Mouse (Mus musculus): ENCODE results near the gene Ninl. TPM values are rescaled to one million over a fixed set of nuclear protein-coding genes. Genes with fewer than 3 reads are reported as not detected.
A peak's percentile ranks its signal among the peaks of the same experiment; 100 is the strongest.
"Not testable (repeated sequence)": the region's sequence is repeated elsewhere in the genome, so short reads cannot be mapped to it uniquely, and the experiment has no call there.

Gene Ninl
- polyA plus RNA-seq, 1 experiment from 2014 or later = 24.4 TPM

DNA sequence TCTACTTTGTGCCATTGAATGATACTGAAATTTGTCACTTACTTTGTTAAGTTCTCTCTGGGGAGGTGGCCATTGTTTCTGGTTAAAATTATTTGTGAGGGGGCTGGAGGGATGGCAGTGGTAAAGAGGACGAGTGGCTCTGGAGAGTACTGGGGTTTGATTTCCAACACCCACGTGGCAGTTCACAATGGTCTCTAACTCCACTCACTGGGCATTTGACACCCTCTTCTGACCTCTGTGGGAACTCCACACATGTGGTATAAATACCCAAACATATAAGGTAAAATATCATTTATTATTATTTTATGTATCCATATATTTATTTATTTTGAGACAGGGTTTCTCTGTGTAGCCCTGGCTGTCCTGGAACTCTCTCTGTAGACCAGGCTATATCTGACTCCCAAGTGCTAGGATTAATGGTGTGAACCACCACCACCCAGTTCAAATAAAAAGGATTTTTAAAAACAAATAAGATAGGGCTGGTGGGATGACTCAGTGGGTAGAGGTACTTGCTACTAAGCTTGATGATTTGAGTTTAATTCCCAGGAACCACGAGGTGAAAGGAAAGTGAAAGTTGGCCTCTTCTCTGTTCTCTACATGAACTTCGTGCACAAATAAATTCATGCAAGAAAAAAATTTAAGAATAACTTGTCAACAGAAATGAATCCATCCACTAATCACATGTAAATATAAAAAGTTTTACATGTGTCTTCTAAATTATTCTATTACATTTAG, 124.2 kb downstream of the Ninl start:
- Histone ChIP-seq H3K4me3 (replicated peaks) (no peak overlapping the region), H3K9ac (no peak overlapping the region), H3K27ac (no peak overlapping the region), H3K9me3 (no peaks in the 10 kb centered on the region), H3K4me1 (peaks cover 7% of the 10 kb centered on the region), H3K27me3 (no peaks in the 10 kb centered on the region), H3K4me2 (no peak overlapping the region), H3K36me3 (replicated peaks) (peaks cover 29% of the 10 kb centered on the region)
- WGBS = 81% methylated on average over 4 of the region's 4 CpGs
- ATAC-seq (ENCODE audit: low FRiP score) = no peak

- ATAC-seq (ENCODE audit: low FRiP score) = peak; percentile 24
- H3K27me3 ChIP-seq = no peaks in the 10 kb centered on the region
- no peak overlapping the region; the same call in 1 of the 2 replicates for H3K27ac ChIP-seq
- WGBS = 55% methylated on average over 7 of the region's 10 CpGs
- H3K4me3 ChIP-seq (replicated peaks) = peak overlapping the region; percentile 66
- H3K36me3 ChIP-seq (replicated peaks) = 0 out of 2 replicates have a peak, but pooled peaks cover 2% of the 10 kb centered on the region
- H3K9ac ChIP-seq = peak overlapping the region; percentile 69
- H3K4me1 ChIP-seq = peaks cover 7% of the 10 kb centered on the region
- no peaks in the 10 kb centered on the region for H3K9me3 ChIP-seq
- H3K4me2 ChIP-seq = peak overlapping the region; percentile 64
Observed at GRCm38 (mm10) chr2:150910295-150910881, 128.8 kb downstream of the Ninl start.

DNA sequence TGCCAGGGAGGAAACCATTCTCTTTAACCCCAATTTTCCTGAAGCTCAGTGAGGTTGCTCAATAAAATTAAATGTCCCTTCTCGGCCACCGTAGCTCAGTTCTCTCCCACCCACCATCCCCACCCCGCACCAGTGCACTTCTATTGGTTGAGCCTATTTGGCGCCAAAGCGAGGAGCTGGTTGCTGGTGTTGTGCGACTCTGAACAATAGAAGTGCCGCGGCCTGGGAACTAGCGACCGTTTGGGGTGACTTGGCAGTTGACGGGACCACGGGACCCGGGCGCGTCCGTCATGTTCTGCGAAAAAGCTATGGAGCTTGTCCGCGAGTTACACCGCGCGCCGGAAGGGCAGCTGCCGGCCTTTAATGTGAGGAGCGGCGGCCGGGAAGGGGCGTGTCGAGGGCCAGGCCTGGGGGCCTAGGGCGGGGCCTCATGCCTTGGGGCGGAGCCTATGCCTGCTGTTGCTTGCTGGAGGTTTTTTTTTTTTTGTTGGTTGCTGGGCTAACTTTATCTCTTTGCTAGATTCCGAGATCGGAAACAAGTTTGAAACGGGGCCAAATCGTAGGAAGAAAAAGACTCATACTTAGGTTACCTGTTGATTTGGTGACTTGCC, 129.6 kb downstream of the Ninl start:
- peaks cover 7% of the 10 kb centered on the region for H3K4me1 ChIP-seq
- WGBS = under 1% methylated on average over 35 of the region's 35 CpGs
- H3K27ac ChIP-seq = peak overlapping the region; percentile 92
- 0 out of 2 replicates have a peak, but pooled peaks cover 2% of the 10 kb centered on the region for H3K36me3 ChIP-seq (replicated peaks)
- peak overlapping the region; percentile 69 for H3K9ac ChIP-seq
- no peaks in the 10 kb centered on the region for H3K9me3 ChIP-seq
- peak overlapping the region; percentile 64 for H3K4me2 ChIP-seq
- peak overlapping the region; percentile 66 for H3K4me3 ChIP-seq (replicated peaks)
- H3K27me3 ChIP-seq = no peaks in the 10 kb centered on the region
- ATAC-seq (ENCODE audit: low FRiP score) = peak; percentile 94

GRCm38 (mm10) chr2:150908881-150909280, 130.3 kb downstream of the Ninl start:
- ATAC-seq (ENCODE audit: low FRiP score); H3K36me3 ChIP-seq (replicated peaks); H3K9me3 ChIP-seq; H3K27ac ChIP-seq; H3K4me1 ChIP-seq; H3K9ac ChIP-seq; H3K27me3 ChIP-seq: not testable (repeated sequence)
- peak overlapping the region; percentile 66 for H3K4me3 ChIP-seq (replicated peaks)
- H3K4me2 ChIP-seq = peak overlapping the region; percentile 64
- WGBS = 51% methylated on average over 6 of the region's 6 CpGs

DNA sequence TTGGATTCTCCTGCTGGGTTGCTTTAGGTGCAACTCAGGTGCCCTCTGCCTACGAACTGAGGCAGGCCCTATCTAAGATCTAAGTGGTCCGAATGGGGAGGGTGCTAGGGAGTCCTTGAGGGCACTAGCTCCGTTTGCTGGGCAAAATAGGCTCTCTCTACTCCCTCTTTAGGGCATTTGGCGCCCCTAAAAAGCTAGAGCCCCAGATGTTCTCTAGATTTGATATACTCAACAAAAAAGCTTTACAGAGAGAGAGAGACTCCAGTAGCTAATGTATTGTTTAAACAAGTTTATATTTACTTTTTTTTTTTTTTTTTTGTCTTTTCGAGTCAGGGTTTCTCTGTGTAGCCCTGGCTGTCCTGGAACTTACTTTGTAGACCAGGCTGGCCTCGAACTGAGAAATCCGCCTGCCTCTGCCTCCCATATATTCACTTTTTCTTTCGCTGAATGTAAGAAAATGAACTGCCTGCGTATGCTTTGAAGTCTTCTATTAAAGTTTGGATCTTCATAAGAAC, 134.2 kb downstream of the Ninl start, which contains the start of gene Gins1:
Gene Gins1 (plus strand): TSS at position 465 of the 515 bp plus-strand sequence.
- H3K4me3 ChIP-seq (replicated peaks) = peak within 1 kb of the TSS; percentile 90
- peaks cover 20% of the 10 kb centered on the region for H3K4me1 ChIP-seq
- H3K27ac ChIP-seq = peak within 1 kb of the TSS; percentile 88
- peak within 1 kb of the TSS; percentile 93 for H3K9ac ChIP-seq
- H3K27me3 ChIP-seq = no peaks in the 10 kb centered on the region
- 42% methylated on average over 9 of the region's 9 CpGs for WGBS
- H3K4me2 ChIP-seq = peak within 1 kb of the TSS; percentile 82
- H3K9me3 ChIP-seq = no peaks in the 10 kb centered on the region
- H3K36me3 ChIP-seq (replicated peaks) = no peaks in the 10 kb centered on the region; the same call in 1 of the 2 replicates
- ATAC-seq (ENCODE audit: low FRiP score) = no peak; the same call in 1 of the 2 replicates

GRCm38 (mm10) chr2:150904272-150904935, 134.8 kb downstream of the Ninl start, which contains the start of gene Abhd12:
Gene Abhd12, minus strand, starts transcription at chr2:150904741.
- H3K27me3 ChIP-seq = no peaks in the 10 kb centered on the region
- peak within 1 kb of the TSS; percentile 88 for H3K27ac ChIP-seq
- peak within 1 kb of the TSS; percentile 82 for H3K4me2 ChIP-seq
- no peaks in the 10 kb centered on the region for H3K9me3 ChIP-seq
- H3K36me3 ChIP-seq (replicated peaks) = no peaks in the 10 kb centered on the region; the same call in 1 of the 2 replicates
- H3K4me1 ChIP-seq = peaks cover 19% of the 10 kb centered on the region
- peak; percentile 99 for ATAC-seq (ENCODE audit: low FRiP score)
- WGBS = under 1% methylated on average over 71 of the region's 72 CpGs
- peak within 1 kb of the TSS; percentile 90 for H3K4me3 ChIP-seq (replicated peaks)
- H3K9ac ChIP-seq = peak within 1 kb of the TSS; percentile 93

DNA sequence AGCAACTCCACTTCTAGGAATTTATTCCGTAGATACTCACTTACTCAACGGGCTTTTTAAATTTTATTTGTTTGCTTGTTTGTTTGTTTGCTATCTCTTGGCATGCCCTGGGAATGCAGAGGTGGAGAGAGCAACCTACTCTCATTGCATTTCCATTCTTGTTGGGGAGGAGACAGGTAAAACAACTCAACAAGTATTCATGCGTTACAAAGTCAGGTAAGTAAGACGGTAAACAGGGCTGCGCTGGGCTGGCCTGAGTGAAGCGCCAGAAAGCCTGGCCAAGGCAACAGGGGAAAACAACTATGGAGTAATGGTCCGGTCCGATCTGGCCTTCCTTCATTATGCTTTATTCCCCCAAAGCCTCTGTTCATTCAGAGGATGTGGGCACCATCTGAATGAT, 136.8 kb downstream of the Ninl start:
- Histone ChIP-seq H3K27ac (no peak overlapping the region), H3K36me3 (replicated peaks) (no peaks in the 10 kb centered on the region; the same call in 1 of the 2 replicates), H3K4me3 (replicated peaks) (no peak overlapping the region), H3K9ac (no peak overlapping the region), H3K4me2 (0 out of 2 replicates have a peak overlapping the region, but pooled peaks have one; percentile 1), H3K4me1 (peaks cover 19% of the 10 kb centered on the region), H3K27me3 (no peaks in the 10 kb centered on the region), H3K9me3 (no peaks in the 10 kb centered on the region)
- no peak for ATAC-seq (ENCODE audit: low FRiP score)
- 90% methylated on average over 8 of the region's 8 CpGs for WGBS

- no peak overlapping the region for H3K4me3 ChIP-seq (replicated peaks)
- H3K9me3 ChIP-seq = no peaks in the 10 kb centered on the region
- no peaks in the 10 kb centered on the region; the same call in 1 of the 2 replicates for H3K36me3 ChIP-seq (replicated peaks)
- WGBS = 94% methylated on average over 6 of the region's 6 CpGs
- H3K4me2 ChIP-seq = no peak overlapping the region
- H3K4me1 ChIP-seq = peaks cover 19% of the 10 kb centered on the region
- H3K27ac ChIP-seq = no peak overlapping the region
- H3K27me3 ChIP-seq = no peaks in the 10 kb centered on the region
- no peak for ATAC-seq (ENCODE audit: low FRiP score)
- no peak overlapping the region for H3K9ac ChIP-seq
Observed at GRCm38 (mm10) chr2:150900341-150900740, 138.8 kb downstream of the Ninl start.

- Histone ChIP-seq H3K27ac (no peak overlapping the region), H3K9ac (no peak overlapping the region), H3K4me3 (replicated peaks) (no peak overlapping the region), H3K4me2 (no peak overlapping the region), H3K27me3 (no peaks in the 10 kb centered on the region), H3K4me1 (no peaks in the 10 kb centered on the region), H3K9me3 (no peaks in the 10 kb centered on the region), H3K36me3 (replicated peaks) (no peaks in the 10 kb centered on the region; the same call in 1 of the 2 replicates)
- no peak for ATAC-seq (ENCODE audit: low FRiP score)
- WGBS = 83% methylated on average over 7 of the region's 7 CpGs
Observed at GRCm38 (mm10) chr2:150895691-150896252, 143.4 kb downstream of the Ninl start.

GRCm38 (mm10) chr2:150894617-150895267, 144.4 kb downstream of the Ninl start:
- WGBS = 94% methylated on average over 2 of the region's 2 CpGs
- H3K4me2 ChIP-seq = no peak overlapping the region
- no peaks in the 10 kb centered on the region for H3K27me3 ChIP-seq
- H3K9me3 ChIP-seq = no peaks in the 10 kb centered on the region
- no peaks in the 10 kb centered on the region for H3K4me1 ChIP-seq
- ATAC-seq (ENCODE audit: low FRiP score) = no peak
- no peaks in the 10 kb centered on the region for H3K36me3 ChIP-seq (replicated peaks)
- no peak overlapping the region for H3K9ac ChIP-seq
- no peak overlapping the region for H3K4me3 ChIP-seq (replicated peaks)
- no peak overlapping the region for H3K27ac ChIP-seq

GRCm38 (mm10) chr2:150887370-150887769, 151.8 kb downstream of the Ninl start:
- no peaks in the 10 kb centered on the region for H3K9me3 ChIP-seq
- H3K4me2 ChIP-seq = no peak overlapping the region
- no peak overlapping the region for H3K27ac ChIP-seq
- H3K36me3 ChIP-seq (replicated peaks) = no peaks in the 10 kb centered on the region; the same call in 1 of the 2 replicates
- no peaks in the 10 kb centered on the region for H3K4me1 ChIP-seq
- ATAC-seq (ENCODE audit: low FRiP score) = no peak
- H3K4me3 ChIP-seq (replicated peaks) = no peak overlapping the region
- H3K27me3 ChIP-seq = no peaks in the 10 kb centered on the region
- 83% methylated on average over 2 of the region's 2 CpGs for WGBS
- no peak overlapping the region for H3K9ac ChIP-seq
